ENCODE assay signal across 22 mouse cellular contexts in genomic region chr15:100393016-100393415, GRCm38 (mm10). TPM values are rescaled to one million over a fixed set of nuclear protein-coding genes. Genes with fewer than 3 reads are reported as not detected.
"Had no signal": no experiment of that assay in that cellular context is flagged by ENCODE, and none has a peak within 500 bp of the region (broad histone marks: within the 10 kb centered on the region; RNA-seq: fewer than 3 reads in every experiment).

No protein-coding gene starts in this region.

- ATAC-seq: midbrain, embryonic 15.5 days had no signal

- DNase-seq: kidney, adult 18-20 months; kidney, adult 9 months; kidney, postnatal 14 days; left cerebral cortex, postnatal 4 days; lung, adult 18-20 months; lung, postnatal 10 days; lung, postnatal 4 days; right cerebral cortex, adult 18-20 months; right cerebral cortex, postnatal 14 days; right cerebral cortex, postnatal 4 days; thymus, adult 2 months; thymus, postnatal 14 days; thymus, postnatal 4 days had no signal

- H3K9ac ChIP-seq: limb, embryonic 12.5 days; limb, embryonic 15.5 days; lung, embryonic 15.5 days; midbrain, embryonic 12.5 days; midbrain, embryonic 15.5 days; neural tube, embryonic 12.5 days; neural tube, embryonic 15.5 days had no signal

- H3K27ac ChIP-seq: limb, embryonic 12.5 days; limb, embryonic 15.5 days; lung, embryonic 15.5 days; midbrain, embryonic 12.5 days; midbrain, embryonic 15.5 days; neural tube, embryonic 12.5 days; neural tube, embryonic 15.5 days; stomach, postnatal 0 days had no signal

- H3K4me1 ChIP-seq: limb, embryonic 15.5 days; midbrain, embryonic 12.5 days; midbrain, embryonic 15.5 days; neural tube, embryonic 15.5 days had no signal

- H3K27me3 ChIP-seq: limb, embryonic 12.5 days; limb, embryonic 15.5 days; lung, embryonic 15.5 days; midbrain, embryonic 12.5 days; midbrain, embryonic 15.5 days; neural tube, embryonic 12.5 days; neural tube, embryonic 15.5 days had no signal

- H3K4me3 ChIP-seq: limb, embryonic 12.5 days; limb, embryonic 15.5 days; lung, embryonic 15.5 days; midbrain, embryonic 12.5 days; midbrain, embryonic 15.5 days; neural tube, embryonic 12.5 days; neural tube, embryonic 15.5 days had no signal

- H3K4me2 ChIP-seq: limb, embryonic 12.5 days; limb, embryonic 15.5 days; lung, embryonic 15.5 days; midbrain, embryonic 12.5 days; midbrain, embryonic 15.5 days; neural tube, embryonic 12.5 days; neural tube, embryonic 15.5 days had no signal

- H3K9me3 ChIP-seq: limb, embryonic 12.5 days; limb, embryonic 15.5 days; lung, embryonic 15.5 days; midbrain, embryonic 12.5 days; midbrain, embryonic 15.5 days; neural tube, embryonic 12.5 days; neural tube, embryonic 15.5 days had no signal

RNA-seq across cellular contexts. Expression of gene Higd1c, which starts 28.7 kb away (rescaled TPM):
- polyA plus RNA-seq: limb, embryonic 12.5 days; limb, embryonic 15.5 days; lung, embryonic 15.5 days; midbrain, embryonic 12.5 days; midbrain, embryonic 15.5 days; neural tube, embryonic 15.5 days; stomach, embryonic 14.5 days; stomach, postnatal 0 days; thymus, adult 2 months had no signal

RNA-seq across cellular contexts. Expression of gene Gm5475, which starts 28.9 kb away (rescaled TPM):
- polyA plus RNA-seq: stomach, embryonic 14.5 days had no signal

RNA-seq across cellular contexts. Expression of gene Mettl7a2, which starts 40.0 kb away (rescaled TPM):
- polyA plus RNA-seq: limb, embryonic 12.5 days; limb, embryonic 15.5 days; lung, embryonic 15.5 days; midbrain, embryonic 12.5 days; midbrain, embryonic 15.5 days; neural tube, embryonic 15.5 days; stomach, embryonic 14.5 days; stomach, postnatal 0 days; thymus, adult 2 months had no signal

RNA-seq across cellular contexts. Expression of gene Methig1, which starts 40.1 kb away (rescaled TPM):
- polyA plus RNA-seq: limb, embryonic 15.5 days; lung, embryonic 15.5 days; midbrain, embryonic 12.5 days; stomach, postnatal 0 days; thymus, adult 2 months had no signal
